Mouse (Mus musculus): ENCODE results near the gene Gstm4. TPM values are rescaled to one million over a fixed set of nuclear protein-coding genes. Genes with fewer than 3 reads are reported as not detected.
"Not testable (repeated sequence)": the region's sequence is repeated elsewhere in the genome, so short reads cannot be mapped to it uniquely, and the experiment has no call there.

Gene Gstm4
- total and polyA plus RNA-seq, 3 experiments, result 2.9 to 19.1 (median 7.0) TPM

DNA sequence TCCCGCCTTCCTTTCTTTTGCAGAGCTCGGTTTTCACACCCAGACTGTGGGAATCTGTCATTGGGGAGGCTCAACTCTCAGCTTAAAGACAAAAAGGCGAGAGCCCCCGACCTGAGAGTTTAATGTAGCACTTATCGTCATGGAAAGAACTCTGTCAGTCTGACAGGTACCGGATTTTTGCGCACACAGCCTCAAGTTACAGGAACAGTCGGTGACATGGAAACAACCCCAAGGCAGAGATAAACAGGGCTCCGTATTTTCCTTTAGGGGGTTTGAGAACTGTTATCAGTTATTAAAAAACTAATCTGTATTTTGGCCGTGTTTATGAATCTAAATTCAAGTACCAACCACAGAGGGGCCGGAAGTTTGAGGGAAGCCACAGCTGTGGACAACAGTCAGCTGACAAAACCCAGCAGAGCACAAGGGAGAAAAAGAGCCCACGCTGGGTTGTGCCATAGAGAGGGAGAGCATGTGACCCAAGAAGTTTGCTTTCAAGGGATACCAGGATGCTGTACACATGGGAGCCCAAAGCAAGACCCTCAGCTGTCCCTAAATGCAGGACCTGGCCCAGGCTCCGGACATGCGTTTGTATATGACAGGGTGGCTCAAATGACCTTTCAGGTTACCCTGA, 26.4 kb downstream of the Gstm4 start (continued):
- no peak for TF ChIP-seq ZKSCAN1 (IDR thresholded peaks at IDR 0.05; ENCODE audit: borderline replicate concordance, low read depth, low read length)
- no peak for TF ChIP-seq JUND (conservative IDR thresholded peaks at IDR 0.05; ENCODE audit: low read depth, low read length)
- peak; percentile 25; the same call in 1 of the 2 replicates for TF ChIP-seq MAZ (IDR thresholded peaks at IDR 0.05; ENCODE audit: low read depth, low read length)
- no peak for TF ChIP-seq IRF4 (IDR thresholded peaks at IDR 0.05; ENCODE audit: low read depth, low read length)
- TF ChIP-seq JUN (IDR thresholded peaks at IDR 0.05; ENCODE audit: insufficient read depth, low read depth, low read length), result no peak

DNA sequence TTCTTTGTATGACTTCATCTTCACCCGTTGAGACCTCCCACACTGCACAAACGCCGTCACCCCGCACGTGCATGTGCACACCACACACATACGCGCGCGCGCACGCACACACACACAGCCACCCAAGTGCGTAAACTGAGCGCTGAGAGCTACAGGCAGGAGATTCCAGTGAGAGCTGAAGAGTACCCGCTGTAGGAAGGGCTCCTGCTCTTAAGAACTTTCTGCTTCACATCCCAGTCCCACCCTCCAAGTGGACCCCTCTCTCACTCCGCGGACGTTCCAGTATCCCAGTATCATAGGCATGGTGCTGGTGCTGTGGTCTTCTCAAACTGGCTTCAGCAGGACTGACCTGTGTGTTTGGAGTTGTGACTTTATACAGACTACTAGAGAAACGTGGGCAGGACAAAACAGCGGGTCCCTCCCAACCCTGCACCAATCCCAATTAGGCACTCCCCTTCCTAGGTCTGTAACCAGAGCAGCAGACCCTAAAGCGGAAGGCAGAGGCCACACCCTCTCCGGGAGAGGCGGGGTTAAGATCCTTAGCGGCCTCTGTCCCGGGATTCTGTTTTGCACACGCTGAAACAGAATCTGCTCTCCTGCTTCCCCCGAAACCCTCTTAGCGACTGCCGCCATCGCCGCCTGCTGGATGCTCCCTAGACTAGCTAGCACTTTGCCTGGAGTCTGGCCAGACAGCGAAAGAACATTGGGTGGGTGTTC, 27.1 kb downstream of the Gstm4 start, which contains the start of gene Gstm1:
Gene Gstm1 (minus strand): TSS at position 501 of the 717 bp plus-strand sequence.
- TF ChIP-seq JUN (IDR thresholded peaks at IDR 0.05; ENCODE audit: insufficient read depth, low read depth, low read length) (no peak), TCF12 (IDR thresholded peaks at IDR 0.05; ENCODE audit: low read depth, low read length) (peak; percentile 36; the same call in 1 of the 2 replicates), ELF1 (IDR thresholded peaks at IDR 0.05; ENCODE audit: low read depth, low read length) (peak; percentile 35; the same call in 1 of the 2 replicates), ZNF384 (IDR thresholded peaks at IDR 0.05; ENCODE audit: low read depth, low read length) (no peak), CHD2 (IDR thresholded peaks at IDR 0.05; ENCODE audit: low read length) (no peak), BHLHE40 (IDR thresholded peaks at IDR 0.05; ENCODE audit: low read depth, low read length) (peak; percentile 81), IRF4 (IDR thresholded peaks at IDR 0.05; ENCODE audit: low read depth, low read length) (peak; percentile 50; the same call in 1 of the 2 replicates), SMC3 (IDR thresholded peaks at IDR 0.05; ENCODE audit: low read depth, low read length) (peak; percentile 72), MEF2A (IDR thresholded peaks at IDR 0.05; ENCODE audit: borderline replicate concordance, low read depth, low read length) (no peak), KAT2A (IDR thresholded peaks at IDR 0.05; ENCODE audit: insufficient replicate concordance, low read length) (no peak), ZKSCAN1 (IDR thresholded peaks at IDR 0.05; ENCODE audit: borderline replicate concordance, low read depth, low read length) (no peak), MAZ (IDR thresholded peaks at IDR 0.05; ENCODE audit: low read depth, low read length) (no peak), ZC3H11A (IDR thresholded peaks at IDR 0.05; ENCODE audit: low read depth, low read length) (0 out of 2 replicates have a peak, but pooled peaks have one; percentile 2), SIN3A (IDR thresholded peaks at IDR 0.05; ENCODE audit: low read length) (no peak), CTCF (conservative IDR thresholded peaks at IDR 0.05 in 1 of 2, IDR thresholded peaks at IDR 0.05 in 1 of 2; ENCODE audit: low read depth in 2 of 2, low read length in 2 of 2) (peak; percentile 18 to 76; a peak in 2 of 4 replicates), RAD21 (IDR thresholded peaks at IDR 0.05; ENCODE audit: low read depth, low read length) (peak; percentile 50), MYC (IDR thresholded peaks at IDR 0.05; ENCODE audit: low read depth, low read length) (no peak), USF1 (IDR thresholded peaks at IDR 0.05; ENCODE audit: low read depth, low read length) (no peak)
- no peak within 1 kb of the TSS for H3K27ac ChIP-seq (ENCODE audit: insufficient read depth, low read depth)
- peaks cover 11 to 31% of the 10 kb centered on the region in 2 experiments; a peak in 3 of 4 replicates for H3K4me1 ChIP-seq (ENCODE audit: control insufficient read depth in 1 of 2, insufficient read depth in 2 of 2)
- dilution Hi-C loops (cut with MboI; ENCODE audit: extremely low pct_ligation_motif_present, extremely low pct_unique_long_range_greater_than_20kb, low sequenced_read_pairs), result no loop called here
- H3K4me2 ChIP-seq (ENCODE audit: insufficient read depth, low read depth, poor library complexity, severe bottlenecking), result peak within 1 kb of the TSS; percentile 91
- in situ Hi-C loops (cut with MboI; ENCODE audit: low pct_ligation_motif_present, low pct_unique_long_range_greater_than_20kb, low sequenced_read_pairs), result loop anchor here (5.0 kb wide), 1 partner anchor 80 kb away; no protein-coding TSS in a partner anchor
- DNase-seq (ENCODE audit: extremely low read depth), result peak; percentile 79
- peak within 1 kb of the TSS; percentile 41 for H3K9ac ChIP-seq (ENCODE audit: insufficient read depth, low read depth)
- H3K36me3 ChIP-seq (replicated peaks in 1 of 2; ENCODE audit: control insufficient read depth in 1 of 2, insufficient read depth in 1 of 2, low read length in 1 of 2), result no peaks in the 10 kb centered on the region
- H3K27me3 ChIP-seq (replicated peaks), result no peaks in the 10 kb centered on the region
- H3K9me3 ChIP-seq (replicated peaks; ENCODE audit: low read length), result no peaks in the 10 kb centered on the region
- H3K79me2 ChIP-seq (replicated peaks; ENCODE audit: control insufficient read depth, extremely low read depth, insufficient read depth, poor library complexity, severe bottlenecking), result no peaks in the 10 kb centered on the region
- H3K4me3 ChIP-seq (replicated peaks in 1 of 3; ENCODE audit: low read depth in 2 of 3, low read length in 2 of 3, poor library complexity in 1 of 3), result peak within 1 kb of the TSS; percentile 25 to 41 (median 30)

DNA sequence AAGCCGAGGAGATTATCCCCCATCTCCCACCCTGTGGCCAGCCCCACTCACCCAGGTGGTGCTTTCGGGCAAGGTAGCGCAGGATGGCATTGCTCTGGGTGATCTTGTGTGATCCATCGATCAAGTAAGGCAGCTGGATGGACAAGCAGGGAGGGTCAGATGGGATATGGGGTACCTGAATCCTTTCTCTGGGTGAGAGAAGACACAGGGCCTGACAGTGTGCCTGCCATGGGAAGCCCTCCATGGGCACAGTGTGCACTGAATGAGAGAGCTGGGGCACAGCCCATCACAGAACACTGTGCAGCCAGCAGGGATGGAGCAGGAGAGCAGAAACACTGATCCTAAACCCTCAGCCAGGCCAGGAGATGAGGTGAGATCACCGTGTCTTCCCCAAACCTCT, 28.2 kb downstream of the Gstm4 start:
- H3K4me2 ChIP-seq (ENCODE audit: insufficient read depth, low read depth, poor library complexity, severe bottlenecking); dilution Hi-C loops (cut with MboI; ENCODE audit: extremely low pct_ligation_motif_present, extremely low pct_unique_long_range_greater_than_20kb, low sequenced_read_pairs); H3K79me2 ChIP-seq (replicated peaks; ENCODE audit: control insufficient read depth, extremely low read depth, insufficient read depth, poor library complexity, severe bottlenecking); H3K9ac ChIP-seq (ENCODE audit: insufficient read depth, low read depth); H3K36me3 ChIP-seq (replicated peaks in 1 of 2; ENCODE audit: control insufficient read depth in 1 of 2, insufficient read depth in 1 of 2, low read length in 1 of 2); H3K9me3 ChIP-seq (replicated peaks; ENCODE audit: low read length); DNase-seq (ENCODE audit: extremely low read depth); H3K4me3 ChIP-seq (replicated peaks in 1 of 3; ENCODE audit: low read depth in 2 of 3, low read length in 2 of 3, poor library complexity in 1 of 3); H3K27ac ChIP-seq (ENCODE audit: insufficient read depth, low read depth); H3K27me3 ChIP-seq (replicated peaks): not testable (repeated sequence)
- in situ Hi-C loops (cut with MboI; ENCODE audit: low pct_ligation_motif_present, low pct_unique_long_range_greater_than_20kb, low sequenced_read_pairs), result loop anchor here (5.0 kb wide), 1 partner anchor 79 kb away; no protein-coding TSS in a partner anchor
- H3K4me1 ChIP-seq (ENCODE audit: control insufficient read depth in 1 of 2, insufficient read depth in 2 of 2), result peaks cover 11 to 31% of the 10 kb centered on the region in 2 experiments; a peak in 3 of 4 replicates
